Mouse (Mus musculus): Measurements from ENCODE around the gene 3110082I17Rik.

3110082I17Rik gene

DNA sequence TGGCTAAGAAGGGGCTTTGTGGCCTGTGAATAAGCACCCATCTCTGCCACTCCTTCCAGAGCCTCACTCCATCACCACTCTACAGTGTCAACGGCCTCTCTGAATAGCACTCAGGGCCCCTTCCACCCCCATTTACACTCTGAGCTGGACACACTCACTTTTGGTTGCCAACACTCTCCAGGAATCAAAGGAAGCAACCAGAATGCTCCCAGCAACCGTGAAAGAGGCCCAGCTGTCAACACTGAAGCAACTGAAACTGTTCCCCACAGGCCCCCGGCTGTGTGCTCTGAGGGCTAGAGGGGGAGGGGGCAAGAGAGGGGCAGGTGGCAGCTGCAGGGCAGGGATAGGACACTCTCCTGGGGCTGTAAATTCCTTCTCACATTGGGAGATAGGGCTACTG lies 41.7 kb downstream of the 3110082I17Rik start:
- in situ Hi-C loops (cut with MseI, MboI) = no loop called here

DNA sequence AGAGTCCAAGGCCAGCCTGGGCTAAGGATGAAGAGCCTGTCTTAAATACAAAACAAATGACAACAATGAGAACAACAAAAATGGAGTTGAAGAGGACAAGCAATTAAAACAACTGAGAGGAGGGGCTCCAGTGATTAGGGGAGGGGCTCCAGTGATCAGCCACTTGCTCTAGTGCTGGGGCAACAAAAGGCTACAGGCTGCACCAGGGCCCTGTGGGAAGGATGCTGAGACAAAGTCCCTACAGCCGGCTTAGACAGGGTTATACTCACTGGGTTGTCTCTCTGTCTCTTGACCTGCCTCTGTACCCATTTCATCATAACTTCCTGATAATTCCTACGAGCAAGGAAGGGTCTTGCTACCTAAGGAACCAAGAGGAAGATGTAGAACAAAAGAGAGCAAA lies 42.2 kb downstream of the 3110082I17Rik start:
- in situ Hi-C loops (cut with MseI, MboI) = no loop called here

DNA sequence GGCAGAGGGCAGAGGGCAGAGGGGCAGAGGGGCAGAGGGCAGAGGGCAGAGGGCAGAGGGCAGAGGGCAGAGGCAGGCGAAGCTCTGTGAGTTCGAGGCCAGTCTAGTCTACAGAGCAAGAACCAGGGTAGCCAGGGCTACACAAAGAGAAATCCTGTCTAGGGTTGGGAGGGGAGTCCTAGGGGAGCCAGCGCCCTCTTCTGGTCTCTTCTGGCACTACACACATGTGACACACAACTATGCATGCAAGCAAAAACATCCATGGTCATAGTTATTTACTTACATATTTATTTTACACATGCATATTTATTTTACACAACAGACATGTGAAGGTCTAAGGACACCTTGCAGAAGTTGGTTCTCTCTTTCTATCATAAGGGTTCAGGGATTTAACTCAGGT lies 42.8 kb downstream of the 3110082I17Rik start:
- in situ Hi-C loops (cut with MseI, MboI) = no loop called here

DNA sequence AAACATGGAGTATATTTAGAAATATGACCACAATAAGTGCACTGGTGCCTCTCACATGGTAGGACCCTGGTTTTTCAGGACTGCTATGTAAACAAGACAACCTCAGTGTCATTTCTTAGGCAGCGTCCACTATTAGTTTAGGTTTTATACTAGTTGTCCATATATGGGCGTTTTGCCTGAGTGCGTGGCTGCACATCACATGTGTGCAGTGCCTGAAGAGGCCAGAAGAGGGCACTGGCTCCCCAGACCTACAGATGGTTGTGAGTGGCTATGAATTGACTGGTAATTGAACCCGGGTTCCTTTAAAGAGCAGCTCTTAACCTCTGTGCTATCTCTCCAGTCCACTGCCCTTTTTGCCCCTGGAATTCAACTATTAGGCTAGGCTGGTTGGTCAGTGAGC lies 43.4 kb downstream of the 3110082I17Rik start:
- in situ Hi-C loops (cut with MseI, MboI) = no loop called here

DNA sequence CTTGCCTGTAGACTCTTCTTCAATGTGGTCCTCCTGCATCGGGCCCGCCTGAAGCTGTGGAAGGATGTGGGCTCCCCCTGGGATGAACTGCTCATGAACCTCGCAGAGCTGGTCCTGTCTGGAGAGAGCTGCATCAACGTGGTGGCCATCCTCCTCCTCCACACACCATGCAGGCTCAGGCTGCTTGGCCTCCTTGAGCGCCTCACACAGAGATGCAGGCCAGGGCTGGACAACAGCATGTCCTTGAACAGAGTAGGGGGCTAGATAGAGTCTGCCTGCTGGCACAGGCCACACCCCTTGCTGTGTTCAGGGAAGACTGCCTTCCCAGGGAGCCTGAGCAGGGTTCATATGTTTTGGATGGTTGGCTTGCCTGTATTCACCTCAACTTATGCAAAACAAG lies 45.3 kb downstream of the 3110082I17Rik start:
- in situ Hi-C loops (cut with MseI, MboI) = no loop called here

DNA sequence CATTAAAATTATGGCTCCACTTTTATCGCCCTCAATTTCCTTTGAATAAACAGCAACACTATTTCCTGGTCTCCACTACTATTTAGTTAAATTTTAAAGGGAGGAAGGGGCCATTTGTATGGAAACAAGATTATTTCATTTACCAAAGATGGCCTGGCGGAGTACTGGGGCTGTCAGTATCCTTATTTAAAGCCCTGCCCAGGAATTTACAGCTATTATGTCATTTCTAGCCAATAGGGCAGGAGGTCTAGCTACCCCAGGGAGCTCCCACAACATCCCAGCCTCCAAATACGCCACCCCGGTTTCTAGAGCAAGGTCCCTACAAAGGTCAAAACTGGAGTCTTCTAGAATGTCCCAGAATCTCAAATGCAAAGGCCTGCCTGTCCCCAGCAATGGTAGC lies 46.8 kb downstream of the 3110082I17Rik start:
- in situ Hi-C loops (cut with MseI, MboI) = no loop called here

DNA sequence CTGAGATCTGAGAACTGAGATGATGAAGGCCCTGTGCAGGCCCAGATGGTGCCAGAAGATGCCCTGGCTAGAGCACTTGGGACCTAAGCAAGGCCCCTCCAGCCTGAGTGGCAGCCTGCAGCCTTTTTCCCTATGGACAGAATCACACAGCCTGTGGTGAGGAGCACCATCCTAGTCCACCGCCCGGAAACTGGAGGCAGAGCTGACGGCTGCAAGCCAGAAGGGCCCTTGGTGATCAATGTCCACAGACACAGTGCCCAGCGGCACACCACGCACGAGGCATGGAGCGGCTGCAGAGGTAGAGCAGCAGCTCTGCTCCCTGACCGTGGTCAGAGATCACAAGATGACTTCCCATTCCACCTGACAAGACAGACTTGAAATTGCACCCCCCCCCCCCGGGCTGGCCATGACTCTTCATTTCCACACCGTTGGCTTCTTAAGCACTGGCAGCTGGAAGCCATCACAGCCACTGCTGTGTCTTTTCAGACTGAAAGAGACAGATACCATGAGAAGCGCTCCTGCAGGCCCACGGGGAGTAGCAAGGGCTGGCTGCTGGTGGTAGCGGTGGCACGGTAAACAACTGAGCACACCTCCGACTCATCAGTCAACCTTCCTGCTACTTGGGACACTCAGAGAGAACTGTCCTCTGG lies 48.5 kb downstream of the 3110082I17Rik start:
- in situ Hi-C loops (cut with MseI, MboI) = no loop called here

DNA sequence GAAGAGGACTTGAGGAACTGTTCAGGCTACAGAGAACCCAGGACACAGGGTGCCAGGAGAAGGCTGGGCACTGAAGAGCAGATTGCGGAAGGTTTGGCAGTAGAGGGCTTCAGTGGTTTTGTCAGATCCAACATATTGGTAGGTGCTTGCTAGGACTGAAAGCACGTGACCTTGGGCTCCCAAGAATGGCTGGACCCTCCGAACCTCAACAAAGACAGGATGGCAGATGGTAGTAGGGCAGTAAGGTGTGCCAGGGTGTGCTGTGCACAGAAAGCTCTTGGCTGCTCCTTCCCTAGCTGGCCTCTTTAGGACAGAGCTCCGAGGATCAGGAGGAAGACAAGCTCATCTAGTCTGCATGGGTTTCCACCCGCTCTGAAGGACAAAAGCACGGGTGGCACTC lies 49.2 kb downstream of the 3110082I17Rik start:
- in situ Hi-C loops (cut with MseI, MboI) = no loop called here

DNA sequence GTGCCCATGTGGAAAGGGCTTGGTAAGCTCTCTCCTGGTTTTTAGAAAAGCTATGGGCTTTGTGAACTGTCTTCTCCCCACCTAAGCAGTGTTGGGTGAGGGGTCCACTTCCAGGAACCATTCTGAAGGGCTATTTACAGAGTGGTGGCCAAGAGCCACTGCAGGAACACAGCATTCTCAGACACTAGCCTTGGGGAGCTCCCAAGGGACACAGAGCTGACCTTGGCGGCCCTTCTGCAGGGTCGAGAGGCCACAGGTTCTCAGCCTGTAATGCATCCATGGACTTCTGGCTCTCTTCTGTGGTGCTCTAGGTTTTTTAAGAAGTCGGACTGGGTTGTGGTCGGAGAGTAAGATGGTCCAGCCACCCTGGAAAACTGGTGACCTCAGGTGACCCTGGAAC lies 50.3 kb downstream of the 3110082I17Rik start:
- in situ Hi-C loops (cut with MseI, MboI) = no loop called here

DNA sequence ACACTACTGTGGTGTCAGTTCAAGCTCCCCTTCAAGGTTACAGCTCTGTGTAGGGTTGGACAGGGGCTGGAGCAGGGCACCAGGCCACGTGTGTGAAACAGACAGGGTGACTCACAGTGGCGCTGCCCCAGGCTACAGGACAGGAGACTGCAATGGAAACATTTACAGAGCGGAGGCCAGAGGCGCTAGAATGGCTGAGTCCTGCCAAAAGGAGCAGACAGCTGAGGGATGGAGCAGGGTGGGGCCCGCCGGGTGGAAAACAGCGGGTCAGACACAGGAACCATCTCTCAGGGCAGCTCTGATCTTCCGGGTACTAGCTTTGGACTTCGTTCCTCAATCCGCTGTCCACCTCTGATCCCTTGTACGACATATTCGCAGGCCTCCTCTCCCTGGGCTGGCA lies 50.9 kb downstream of the 3110082I17Rik start:
- in situ Hi-C loops (cut with MseI, MboI) = no loop called here

DNA sequence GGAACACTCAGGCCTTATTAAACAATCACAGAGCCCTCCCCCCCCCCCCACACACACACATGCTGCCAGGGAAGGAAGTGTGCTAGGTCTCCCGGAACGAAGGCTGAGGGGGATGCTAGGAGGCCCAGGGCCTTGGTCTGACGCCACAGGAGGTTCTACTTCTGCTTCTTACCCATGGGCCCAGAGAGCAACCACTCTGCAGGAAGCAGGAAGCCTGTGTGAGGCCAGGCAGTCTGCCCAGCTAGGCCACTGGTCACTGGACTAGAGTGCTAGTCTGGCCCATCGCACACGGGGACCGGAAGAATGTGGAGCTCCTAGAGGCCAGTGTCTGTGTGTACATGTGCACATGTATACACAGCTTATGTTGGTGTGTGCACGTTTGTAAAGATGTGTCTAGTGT lies 51.8 kb downstream of the 3110082I17Rik start:
- in situ Hi-C loops (cut with MseI, MboI) = no loop called here

DNA sequence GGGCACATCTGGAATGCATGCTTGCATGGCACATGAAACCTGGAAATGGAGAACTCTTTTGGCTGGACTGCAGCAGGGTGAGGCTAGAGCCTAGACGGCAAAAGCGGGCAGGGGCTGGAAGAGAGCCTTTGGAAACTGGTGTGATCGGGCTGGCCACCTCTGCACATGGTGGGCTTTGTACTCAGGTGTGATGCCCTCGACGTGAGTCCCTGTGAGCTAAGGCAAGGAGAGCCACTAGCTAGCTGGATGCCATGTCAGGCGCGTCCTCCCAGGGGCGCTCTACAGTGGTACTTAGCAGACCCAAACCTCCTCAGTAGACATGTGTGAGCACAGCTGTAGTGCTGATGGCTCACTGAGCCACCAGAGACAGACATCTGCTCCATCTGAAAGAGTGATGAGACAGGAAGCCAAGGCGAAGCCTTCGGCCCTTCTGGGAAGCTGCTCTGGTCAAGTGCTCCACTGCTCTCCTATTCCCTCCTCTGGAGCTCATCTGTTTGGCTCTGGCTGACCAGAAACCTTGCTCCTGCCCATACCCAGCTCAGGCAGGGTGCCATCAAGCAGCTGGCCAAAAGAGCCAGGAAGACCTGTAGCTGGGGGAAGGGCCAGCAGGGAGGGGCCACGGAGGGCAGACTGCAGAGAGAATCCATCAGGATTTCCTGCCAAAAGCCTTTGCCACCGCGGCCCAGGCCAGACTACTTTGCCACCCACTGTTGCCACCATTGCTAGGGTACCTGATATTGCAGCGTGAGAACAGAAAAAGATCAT lies 53.0 kb downstream of the 3110082I17Rik start:
- in situ Hi-C loops (cut with MseI, MboI) = no loop called here

DNA sequence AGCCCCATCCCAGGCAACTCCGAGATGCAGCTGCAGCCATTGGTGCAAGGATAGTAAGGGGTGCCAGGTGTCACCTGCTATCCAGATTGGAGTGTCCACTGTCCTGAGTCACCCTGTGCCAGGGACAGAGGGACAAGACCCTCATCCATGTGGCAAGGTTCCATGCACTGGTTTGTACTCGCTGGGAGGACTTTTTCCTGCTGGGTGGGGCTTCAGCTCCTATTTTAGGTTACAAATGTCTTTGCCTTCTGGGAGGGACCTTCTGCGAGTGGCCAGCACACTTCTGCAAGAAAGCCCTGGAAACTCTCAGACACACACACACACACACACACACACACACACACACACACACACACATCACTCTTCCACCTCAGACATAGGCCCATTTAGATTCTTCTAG lies 54.4 kb downstream of the 3110082I17Rik start:
- in situ Hi-C loops (cut with MseI, MboI) = no loop called here

DNA sequence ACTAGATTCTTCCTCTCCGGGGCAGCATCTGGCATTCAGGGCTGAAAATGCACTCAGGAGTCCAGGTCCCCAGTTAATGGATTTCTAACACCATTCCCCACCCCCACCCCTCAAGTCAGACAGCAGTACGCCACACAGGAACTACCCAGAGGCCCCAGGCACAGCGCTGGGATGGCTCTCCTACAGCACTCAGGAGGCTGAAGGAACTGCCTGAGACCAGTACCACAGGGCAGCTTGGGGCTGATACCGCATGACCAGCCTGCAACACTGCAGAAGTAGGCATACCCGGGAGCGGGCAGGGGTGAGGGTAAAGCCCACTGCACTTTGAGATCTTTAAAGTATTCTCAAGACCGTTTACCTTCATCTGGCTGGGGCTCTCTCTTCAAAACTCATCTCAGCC lies 54.8 kb downstream of the 3110082I17Rik start:
- in situ Hi-C loops (cut with MseI, MboI) = no loop called here

DNA sequence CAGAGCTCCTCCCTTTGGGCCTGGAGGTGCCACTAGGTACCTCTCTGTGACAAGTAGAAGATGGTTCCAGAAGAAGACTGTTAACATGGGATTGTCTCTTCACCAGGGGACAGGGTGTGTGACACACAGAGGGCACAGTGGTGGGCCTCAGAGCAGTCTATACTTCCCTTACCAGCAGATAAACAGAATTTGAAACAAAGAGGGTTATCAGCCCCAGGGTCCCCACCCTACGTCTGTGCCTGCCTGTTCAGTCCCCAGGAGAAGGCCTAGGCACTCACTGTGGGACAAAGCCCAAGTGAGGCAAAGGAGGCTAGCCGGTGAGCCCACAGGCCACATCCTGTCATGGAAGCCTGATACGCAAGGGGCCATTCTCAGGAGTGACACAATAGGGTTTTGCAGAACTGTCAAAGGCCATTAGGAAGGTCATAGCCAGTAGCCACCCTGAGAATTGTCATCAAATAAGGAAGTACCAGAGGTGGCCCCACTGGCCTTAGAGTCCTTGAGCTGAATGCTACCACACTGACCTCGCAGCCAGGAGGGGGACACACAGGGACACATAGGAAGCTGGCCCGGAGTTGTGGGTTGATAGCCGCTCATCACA lies 55.4 kb downstream of the 3110082I17Rik start, which contains the start of gene C130050O18Rik:
C130050O18Rik (plus strand) TSS at position 480 of the 601 bp plus-strand sequence.
- in situ Hi-C loops (cut with MseI, MboI) = no loop called here

DNA sequence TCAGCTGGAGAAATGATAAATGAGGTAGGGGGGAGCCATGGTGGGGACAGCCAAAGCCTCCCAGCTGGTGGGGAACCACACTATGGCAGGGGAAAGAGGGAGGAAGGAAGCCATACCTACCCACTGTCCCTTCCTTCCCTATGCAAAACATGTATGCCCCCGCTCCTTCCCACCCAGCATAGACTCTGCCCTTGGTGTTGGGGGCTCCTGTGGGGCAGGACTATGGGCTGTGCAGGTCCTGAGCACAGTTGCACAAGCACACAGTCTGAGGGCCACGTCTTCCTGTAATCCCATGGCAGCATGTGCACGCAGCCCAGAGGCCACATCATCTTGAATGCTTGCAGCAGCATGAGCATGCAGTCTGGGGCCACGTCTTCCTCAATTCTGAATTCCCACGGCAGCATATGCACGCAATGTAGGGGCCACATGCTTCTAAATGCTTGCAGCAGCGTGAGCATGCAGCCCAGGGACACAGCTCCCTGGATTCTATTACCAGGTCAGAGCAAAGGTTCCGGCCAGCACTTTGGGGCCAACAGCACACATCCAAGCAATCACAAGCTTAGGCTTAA lies 56.6 kb downstream of the 3110082I17Rik start:
- in situ Hi-C loops (cut with MseI, MboI) = no loop called here

DNA sequence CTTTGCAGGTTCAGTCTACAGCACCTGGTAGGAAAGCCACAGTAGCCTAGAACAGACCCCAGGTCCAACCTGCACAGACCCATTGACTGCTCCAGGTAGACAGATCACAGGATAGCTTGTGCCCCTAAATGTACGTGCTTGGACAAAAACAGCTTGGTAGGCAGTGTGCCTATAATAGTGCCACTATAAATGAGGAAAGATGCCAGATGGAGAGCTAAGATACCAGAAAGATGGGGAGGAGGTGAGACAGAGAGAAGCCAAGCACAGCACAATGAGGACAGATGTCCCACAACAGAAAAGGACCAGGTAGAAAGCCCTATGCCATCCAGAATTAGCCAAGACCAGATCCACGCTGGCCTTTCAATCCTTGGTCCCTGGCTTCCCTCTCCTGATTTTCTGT lies 58.2 kb downstream of the 3110082I17Rik start:
- in situ Hi-C loops (cut with MseI, MboI) = no loop called here

DNA sequence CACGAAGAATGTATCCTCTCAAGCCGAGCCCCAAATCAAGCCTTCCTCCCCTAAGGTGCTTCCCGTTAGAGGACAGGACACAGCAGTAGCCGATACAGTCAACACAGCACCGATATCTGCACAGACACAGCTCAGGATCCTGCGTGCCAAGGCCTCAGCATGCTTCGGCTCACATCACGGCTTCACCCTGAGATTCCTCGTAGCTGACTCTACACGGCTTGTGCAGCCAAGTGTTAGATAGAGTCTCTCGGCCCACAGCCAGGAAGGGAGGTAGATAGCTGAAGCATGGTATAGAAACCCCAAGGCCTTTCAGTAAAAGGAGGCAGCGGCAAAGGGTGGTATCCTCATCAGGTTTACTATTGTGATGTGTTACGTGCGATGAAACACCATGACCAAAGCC lies 60.3 kb downstream of the 3110082I17Rik start:
- in situ Hi-C loops (cut with MseI, MboI) = no loop called here

DNA sequence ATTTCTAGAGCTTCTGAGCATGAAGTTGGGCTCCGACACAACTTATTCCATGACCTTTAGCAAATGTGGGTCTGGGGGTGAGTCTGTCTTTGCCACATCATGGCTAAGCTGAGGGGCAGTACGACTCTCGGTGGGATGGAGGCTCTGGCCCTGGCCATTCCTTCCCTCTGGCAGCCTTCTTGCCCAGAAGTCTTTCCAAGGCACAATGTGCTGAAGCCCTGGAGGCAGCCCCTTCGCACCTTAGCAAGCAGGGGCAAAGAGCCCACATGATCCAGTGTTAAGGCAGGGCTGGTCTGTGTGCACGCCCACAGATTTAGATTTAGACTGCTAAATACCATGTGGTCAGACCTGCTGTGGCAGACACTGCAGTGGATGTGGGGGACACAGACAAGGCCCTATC lies 61.5 kb downstream of the 3110082I17Rik start:
- in situ Hi-C loops (cut with MseI, MboI) = no loop called here

DNA sequence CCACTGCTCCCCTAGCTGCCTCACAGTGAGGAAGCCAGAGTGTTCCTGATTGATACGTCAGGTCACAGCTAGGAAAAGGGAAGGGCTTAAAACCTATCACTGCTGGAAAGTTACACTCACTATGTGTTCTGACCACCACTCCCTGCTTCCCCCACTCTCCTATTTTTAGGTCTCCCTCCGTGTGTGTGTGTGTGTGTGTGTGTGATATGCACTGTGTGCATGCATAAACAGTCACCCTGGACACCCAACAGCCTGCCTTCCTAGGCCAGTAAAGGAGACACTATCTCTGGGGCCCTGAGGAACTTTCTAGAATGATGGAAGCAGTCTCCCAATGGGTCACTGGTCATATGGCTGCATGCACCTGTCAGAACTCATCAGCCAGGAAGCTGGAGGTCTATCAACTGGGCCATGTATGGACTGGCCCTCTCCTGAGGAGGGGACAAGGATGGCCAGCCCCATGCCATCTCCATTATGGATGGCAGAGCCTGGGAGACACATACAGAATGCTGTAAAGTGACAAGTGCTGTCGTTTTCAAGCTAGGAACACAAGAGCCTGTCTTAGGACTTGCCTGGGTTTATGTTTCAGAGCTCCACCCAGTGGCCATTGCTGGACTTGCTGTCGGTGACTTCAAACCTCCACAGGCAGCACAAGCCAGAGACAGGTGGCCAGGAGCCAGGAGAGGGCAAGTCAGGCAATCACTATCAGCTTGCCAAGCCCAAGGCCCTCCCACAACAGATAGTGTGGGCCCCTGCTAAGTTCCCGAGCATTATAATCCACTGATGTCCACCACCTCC lies 62.2 kb downstream of the 3110082I17Rik start:
- in situ Hi-C loops (cut with MseI, MboI) = no loop called here

DNA sequence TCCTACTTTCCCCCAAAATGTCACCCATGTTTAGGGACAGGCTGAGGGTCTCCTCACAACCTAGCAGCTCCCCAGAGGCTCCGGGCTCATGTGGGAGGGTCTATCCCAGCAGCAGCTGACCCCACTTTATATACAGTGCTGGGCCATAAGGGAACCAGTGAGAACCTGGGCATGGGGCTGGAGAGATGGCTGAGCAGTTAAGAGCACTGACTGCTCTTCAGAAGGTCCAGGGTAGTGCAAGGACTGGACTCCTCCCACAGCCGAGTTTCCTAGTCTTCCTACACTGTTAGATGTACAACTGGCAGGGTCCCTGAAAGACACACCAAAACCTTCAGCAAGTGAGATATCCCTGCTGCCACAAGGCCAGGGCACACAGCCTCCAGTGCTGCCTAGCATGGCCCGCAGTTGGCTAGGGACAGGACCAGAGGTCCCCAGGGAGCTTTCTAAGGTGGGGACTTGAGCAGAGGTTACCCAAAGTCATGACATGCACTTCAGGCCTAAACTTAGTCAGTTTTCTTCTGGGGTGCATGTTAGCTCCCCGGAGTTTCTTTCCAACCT lies 62.9 kb downstream of the 3110082I17Rik start:
- in situ Hi-C loops (cut with MseI, MboI) = no loop called here

Data from mouse trophoblast stem cell (cell line).